Mouse (Mus musculus) CH12.LX (cell line): ENCODE results near the gene Grin2c. TPM values are rescaled to one million over a fixed set of nuclear protein-coding genes. Genes with fewer than 3 reads are reported as not detected.

Experiments used
- DNase-seq: peaks from one replicate; pipeline ENCODE4 v3.0.0-alpha.2; 2013; ENCODE audit errors: extremely low read depth
- H3K27ac ChIP-seq: 2 replicates; pipeline ENCODE4 v1.5.1; 2012; ENCODE audit warnings: low read depth, mild to moderate bottlenecking, control low read depth, moderate library complexity; ENCODE audit not compliant: insufficient read depth
- H3K27me3 ChIP-seq: replicated peaks from 2 replicates; pipeline ENCODE3; 2012; ENCODE audit warnings: inconsistent platforms
- H3K36me3 ChIP-seq, 2 experiments: replicated peaks in 1 of 2; 2 replicates each; pipeline versions ENCODE3 to v1.6.1; 2012; ENCODE audit warnings: inconsistent platforms in 1 of 2, low read length in 1 of 2, mild to moderate bottlenecking in 1 of 2, mixed read lengths in 1 of 2, moderate library complexity in 1 of 2; ENCODE audit not compliant: control insufficient read depth in 1 of 2, insufficient read depth in 1 of 2
- H3K4me1 ChIP-seq, 2 experiments: 2 replicates each; pipeline ENCODE4 v1.6.1; 2012; ENCODE audit warnings: inconsistent platforms in 1 of 2, moderate library complexity in 1 of 2; ENCODE audit not compliant: insufficient read depth in 2 of 2, control insufficient read depth in 1 of 2
- H3K4me2 ChIP-seq: 2 replicates; pipeline ENCODE4 v1.6.1; 2012; ENCODE audit warnings: low read depth, mild to moderate bottlenecking, control low read depth; ENCODE audit not compliant: poor library complexity, insufficient read depth, severe bottlenecking
- H3K4me3 ChIP-seq, 3 experiments: fragments of 150-350 bp in 1 of 3; sonication (generic) in 1 of 3; replicated peaks in 1 of 3; 2 replicates each; pipeline versions ENCODE3 to v1.5.1; 2011 to 2012; ENCODE audit warnings: low read depth in 2 of 3, low read length in 2 of 3, mild to moderate bottlenecking in 2 of 3, moderate library complexity in 2 of 3, control low read depth in 1 of 3, improper control_type of control experiment in 1 of 3, inconsistent platforms in 1 of 3, mixed read lengths in 1 of 3; ENCODE audit not compliant: poor library complexity in 1 of 3
- H3K79me2 ChIP-seq: replicated peaks from 2 replicates; pipeline ENCODE4 v1.6.1; 2012; ENCODE audit warnings: mild to moderate bottlenecking, moderate library complexity; ENCODE audit not compliant: control insufficient read depth, poor library complexity, insufficient read depth, severe bottlenecking; ENCODE audit errors: extremely low read depth
- H3K9ac ChIP-seq: 2 replicates; pipeline ENCODE4 v1.6.1; 2012; ENCODE audit warnings: low read depth, mild to moderate bottlenecking, control low read depth, moderate library complexity; ENCODE audit not compliant: insufficient read depth
- H3K9me3 ChIP-seq: replicated peaks from 2 replicates; pipeline ENCODE3; 2012; ENCODE audit warnings: low read length, inconsistent platforms, mixed read lengths
- BHLHE40 ChIP-seq: IDR thresholded peaks from 2 replicates; pipeline ENCODE4 v1.6.1; 2011; ENCODE audit warnings: mild to moderate bottlenecking, low read depth, low read length, improper control_type of control experiment
- CHD2 ChIP-seq: IDR thresholded peaks from 2 replicates; pipeline ENCODE4 v1.6.1; 2011; ENCODE audit warnings: low read length, improper control_type of control experiment
- CTCF ChIP-seq, 2 experiments: IDR thresholded peaks in 1 of 2; conservative IDR thresholded peaks in 1 of 2; 2 replicates each; pipeline ENCODE4 v1.5.1; 2011 to 2012; ENCODE audit warnings: low read depth in 2 of 2, low read length in 2 of 2, improper control_type of control experiment in 1 of 2, inconsistent platforms in 1 of 2, mild to moderate bottlenecking in 1 of 2, moderate library complexity in 1 of 2
- EP300 ChIP-seq: IDR thresholded peaks from 2 replicates; pipeline ENCODE4 v1.6.1; 2011; ENCODE audit warnings: low read length, improper control_type of control experiment
- HCFC1 ChIP-seq: IDR thresholded peaks from 2 replicates; pipeline ENCODE4 v1.6.1; 2012; ENCODE audit warnings: low read depth, mild to moderate bottlenecking, inconsistent platforms, low read length, improper control_type of control experiment
- KAT2A ChIP-seq: IDR thresholded peaks from 2 replicates; pipeline ENCODE4 v1.6.1; 2012; ENCODE audit warnings: low read length, improper control_type of control experiment, inconsistent platforms; ENCODE audit not compliant: insufficient replicate concordance
- MAFK ChIP-seq: IDR thresholded peaks from 2 replicates; pipeline ENCODE4 v1.6.1; 2011; ENCODE audit warnings: low read length, improper control_type of control experiment; ENCODE audit not compliant: insufficient replicate concordance
- MAZ ChIP-seq: IDR thresholded peaks from 2 replicates; pipeline ENCODE4 v1.6.1; 2012; ENCODE audit warnings: low read depth, mild to moderate bottlenecking, inconsistent platforms, low read length, improper control_type of control experiment, moderate library complexity
- MXI1 ChIP-seq: IDR thresholded peaks from 2 replicates; pipeline ENCODE4 v1.6.1; 2011; ENCODE audit warnings: mild to moderate bottlenecking, low read depth, low read length, improper control_type of control experiment
- NELFE ChIP-seq: IDR thresholded peaks from 2 replicates; pipeline ENCODE4 v1.6.1; 2011; ENCODE audit warnings: low read depth, low read length, improper control_type of control experiment
- NRF1 ChIP-seq: IDR thresholded peaks from 2 replicates; pipeline ENCODE4 v1.6.1; 2014; ENCODE audit warnings: low read depth, mild to moderate bottlenecking, inconsistent platforms, low read length, improper control_type of control experiment, moderate library complexity
- PAX5 ChIP-seq: IDR thresholded peaks from 2 replicates; pipeline ENCODE4 v1.6.1; 2012; ENCODE audit warnings: low read length, inconsistent platforms, mixed read lengths
- POLR2A ChIP-seq: IDR thresholded peaks from 2 replicates; pipeline ENCODE4 v1.6.1; 2011; ENCODE audit warnings: low read depth, mild to moderate bottlenecking, improper control_type of control experiment, low read length
- POLR2AphosphoS2 ChIP-seq: IDR thresholded peaks from 2 replicates; pipeline ENCODE4 v1.6.1; 2011; ENCODE audit warnings: low read depth, low read length, improper control_type of control experiment
- RAD21 ChIP-seq: IDR thresholded peaks from 2 replicates; pipeline ENCODE4 v1.6.1; 2011; ENCODE audit warnings: low read depth, mild to moderate bottlenecking, low read length, improper control_type of control experiment, moderate library complexity
- SIN3A ChIP-seq: IDR thresholded peaks from 2 replicates; pipeline ENCODE4 v1.6.1; 2012; ENCODE audit warnings: low read length, improper control_type of control experiment, inconsistent platforms
- SMC3 ChIP-seq: IDR thresholded peaks from 2 replicates; pipeline ENCODE4 v1.6.1; 2011; ENCODE audit warnings: low read depth, low read length, improper control_type of control experiment
- TBP ChIP-seq: conservative IDR thresholded peaks from 2 replicates; pipeline ENCODE4 v1.6.1; 2011; ENCODE audit warnings: low read depth, low read length, improper control_type of control experiment
- TCF12 ChIP-seq: IDR thresholded peaks from 2 replicates; pipeline ENCODE4 v1.6.1; 2014; ENCODE audit warnings: low read depth, mild to moderate bottlenecking, inconsistent platforms, low read length, improper control_type of control experiment
- USF1 ChIP-seq: IDR thresholded peaks from 2 replicates; pipeline ENCODE4 v1.6.1; 2014; ENCODE audit warnings: low read depth, mild to moderate bottlenecking, inconsistent platforms, low read length, improper control_type of control experiment
- USF2 ChIP-seq: conservative IDR thresholded peaks from 2 replicates; pipeline ENCODE4 v1.6.1; 2011; ENCODE audit warnings: low read depth, low read length, improper control_type of control experiment
- ZC3H11A ChIP-seq: IDR thresholded peaks from 2 replicates; pipeline ENCODE4 v1.6.1; 2012; ENCODE audit warnings: low read depth, mild to moderate bottlenecking, inconsistent platforms, low read length, improper control_type of control experiment
- dilution Hi-C: fragments of 300-500 bp; cut with MboI; formaldehyde crosslinking; loops from 2 replicates; pipeline ENCODE4 v1.14.3; 2020; ENCODE audit warnings: low sequenced_read_pairs; ENCODE audit not compliant: extremely low pct_unique_long_range_greater_than_20kb, extremely low pct_ligation_motif_present
- in situ Hi-C: fragments of 300-500 bp; cut with MboI; formaldehyde crosslinking; loops from 3 replicates; pipeline ENCODE4 v1.14.3; 2019; ENCODE audit warnings: low sequenced_read_pairs, low pct_ligation_motif_present, low pct_unique_long_range_greater_than_20kb, mixed read lengths
- polyA plus RNA-seq: library from polyadenylated mRNA; unstranded; fragments of >175 nt; gene quantifications from 2 replicates; pipeline ENCODE4 v1.2.1, GENCODE M21; 2012; ENCODE audit warnings: low read depth; ENCODE audit not compliant: insufficient read length
- total RNA-seq, 2 experiments: library from RNA; depleted of rRNA; stranded (reverse); fragments of 300-350 nt in 1 of 2; fragments of >200 nt in 1 of 2; gene quantifications; 2 replicates each; pipeline ENCODE4 v1.2.3; 2012 to 2014

Gene Grin2c
- total and polyA plus RNA-seq, 3 experiments, result 0.04 TPM; not detected in 2

DNA sequence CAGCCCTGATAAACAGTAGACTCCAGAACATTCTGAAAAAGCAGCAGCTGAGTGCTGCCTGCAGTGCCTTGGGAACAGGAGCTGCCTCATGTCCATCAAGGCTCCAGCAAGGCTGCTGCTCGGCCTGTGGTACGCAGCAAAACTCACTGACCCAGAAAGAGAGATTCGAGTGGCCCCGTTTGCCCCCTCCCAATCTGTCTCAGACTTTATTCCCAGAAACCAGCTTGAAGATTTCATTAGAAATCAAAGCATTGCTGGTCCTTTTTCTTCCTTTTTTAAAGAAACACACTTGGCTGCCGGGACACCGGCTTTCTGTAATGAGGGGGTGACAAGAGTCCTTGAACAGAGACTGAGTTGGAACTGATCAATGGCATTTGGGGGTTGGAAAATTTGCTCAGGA is 41.7 kb downstream of the Grin2c start:
- dilution Hi-C loops, result no loop called here

GRCm38 (mm10) chr11:115224889-115225288 is 42.2 kb downstream of the Grin2c start:
- Histone ChIP-seq H3K4me2 (no peak overlapping the region), H3K4me1 (peaks cover 9 to 56% of the 10 kb centered on the region in 2 experiments), H3K27ac (no peak overlapping the region), H3K27me3 (no peaks in the 10 kb centered on the region), H3K9ac (no peak overlapping the region), H3K4me3 (no peak overlapping the region), H3K36me3 (peaks cover 11 to 61% of the 10 kb centered on the region in 2 experiments), H3K9me3 (no peaks in the 10 kb centered on the region), H3K79me2 (no peaks in the 10 kb centered on the region)
- TF ChIP-seq POLR2A (no peak), RAD21 (peak; percentile 79), TCF12 (no peak), CTCF (conservative IDR thresholded peaks at IDR 0.05 in 1 of 2, IDR thresholded peaks at IDR 0.05 in 1 of 2; ENCODE audit: low read depth in 2 of 2, low read length in 2 of 2) (peak; percentile 71 to 96; a peak in 3 of 4 replicates), NELFE (peak; percentile 28; the same call in 1 of the 2 replicates), POLR2AphosphoS2 (no peak), CHD2 (no peak), SMC3 (peak; percentile 90)
- dilution Hi-C loops (no loop called here), in situ Hi-C loops (no loop called here)
- DNase-seq, result peak; percentile 74

More for the DNA sequence above, 41.7 kb downstream of the Grin2c start:
- Histone ChIP-seq H3K4me1 (peaks cover 10 to 61% of the 10 kb centered on the region in 2 experiments), H3K36me3 (peaks cover 11 to 60% of the 10 kb centered on the region in 2 experiments), H3K27me3 (no peaks in the 10 kb centered on the region), H3K4me2 (no peak overlapping the region), H3K27ac (no peak overlapping the region), H3K9ac (no peak overlapping the region), H3K4me3 (no peak overlapping the region), H3K79me2 (no peaks in the 10 kb centered on the region), H3K9me3 (no peaks in the 10 kb centered on the region)
- TF ChIP-seq ZC3H11A (no peak), TBP (no peak), KAT2A (no peak), USF2 (no peak), SMC3 (no peak), BHLHE40 (no peak), USF1 (no peak), NRF1 (no peak), POLR2AphosphoS2 (no peak), MAFK (no peak), MXI1 (no peak), MAZ (no peak), HCFC1 (no peak), CTCF (conservative IDR thresholded peaks at IDR 0.05 in 1 of 2, IDR thresholded peaks at IDR 0.05 in 1 of 2; ENCODE audit: low read depth in 2 of 2, low read length in 2 of 2) (no peak), NELFE (no peak), EP300 (no peak), SIN3A (no peak), PAX5 (no peak)
- in situ Hi-C loops, result no loop called here
- DNase-seq, result no peak
